Mouse (Mus musculus) spleen, postnatal 4 days (tissue): Measurements from ENCODE around the gene Tspan2.

ENCODE experiments used
- DNase-seq, 2 experiments: peaks; one replicate each; pipeline ENCODE4 v3.0.0; 2022; ENCODE audit warnings: low spot score in 2 of 2

Gene Tspan2

DNA sequence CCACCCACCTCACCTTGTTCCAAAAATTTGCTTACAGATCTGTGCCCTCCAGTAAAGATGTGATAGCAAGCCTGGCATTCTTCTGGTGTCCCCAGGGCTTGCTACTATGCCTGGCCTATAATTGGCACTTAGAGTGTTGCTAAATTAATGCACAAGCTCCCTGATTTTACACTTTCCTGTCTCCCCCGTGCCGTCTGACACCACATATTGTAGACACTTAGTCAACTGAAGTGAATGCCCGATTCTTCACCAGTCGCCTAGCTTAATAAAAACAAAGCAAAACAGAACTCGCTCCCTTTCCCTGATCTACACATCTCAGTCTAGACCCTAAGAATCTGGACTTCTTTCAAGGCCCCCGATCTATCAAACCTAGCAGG lies 405 bp upstream of the Tspan2 start:
- DNase-seq = no peak

DNA sequence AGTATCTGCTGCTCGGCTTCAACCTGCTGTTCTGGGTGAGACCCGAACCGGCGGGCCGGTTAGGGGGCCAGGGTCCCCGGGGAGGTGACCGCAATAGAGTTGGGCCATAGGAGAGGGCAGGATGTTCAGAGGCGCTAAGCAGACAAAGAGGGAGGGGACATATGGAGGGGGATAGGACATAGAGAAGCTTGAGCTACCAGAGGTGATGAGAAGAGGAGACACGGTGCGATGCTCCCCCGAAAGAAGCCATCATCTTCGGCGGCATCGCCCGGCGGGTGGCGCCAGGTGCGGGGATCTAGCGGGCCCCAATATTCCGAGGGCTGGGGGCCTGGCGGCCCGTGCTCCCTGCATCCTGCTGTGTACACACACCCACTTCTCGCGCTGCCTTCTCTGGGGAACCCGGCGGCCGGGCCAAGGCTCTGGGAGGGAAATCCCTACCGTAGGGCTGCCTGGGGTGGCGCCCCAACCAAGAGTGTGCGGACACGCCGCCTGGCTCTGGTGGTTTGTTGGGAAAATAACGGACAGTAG lies 766 bp downstream of the Tspan2 start:
- DNase-seq = peak in 1 of 2 experiments; percentile 74

DNA sequence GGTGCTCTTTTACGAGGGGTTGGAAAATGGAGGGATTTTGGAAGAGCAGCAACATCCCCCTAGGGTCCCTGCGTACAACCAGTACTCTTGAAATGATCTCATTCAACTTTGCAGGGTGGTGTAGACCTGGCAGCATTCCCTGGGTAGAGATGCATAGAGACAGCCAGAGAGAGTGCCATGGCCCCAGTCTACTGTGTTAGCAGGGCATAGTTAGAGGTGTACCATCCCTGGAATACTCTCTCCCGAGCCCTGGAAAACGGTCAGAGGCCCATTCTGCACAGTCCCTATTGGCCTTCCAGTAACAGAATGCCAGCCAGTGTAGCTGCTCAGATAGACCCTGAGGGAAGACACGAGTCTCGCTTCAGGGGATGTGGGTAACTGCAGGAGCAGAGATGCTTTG lies 1.3 kb downstream of the Tspan2 start:
- DNase-seq = no peak

DNA sequence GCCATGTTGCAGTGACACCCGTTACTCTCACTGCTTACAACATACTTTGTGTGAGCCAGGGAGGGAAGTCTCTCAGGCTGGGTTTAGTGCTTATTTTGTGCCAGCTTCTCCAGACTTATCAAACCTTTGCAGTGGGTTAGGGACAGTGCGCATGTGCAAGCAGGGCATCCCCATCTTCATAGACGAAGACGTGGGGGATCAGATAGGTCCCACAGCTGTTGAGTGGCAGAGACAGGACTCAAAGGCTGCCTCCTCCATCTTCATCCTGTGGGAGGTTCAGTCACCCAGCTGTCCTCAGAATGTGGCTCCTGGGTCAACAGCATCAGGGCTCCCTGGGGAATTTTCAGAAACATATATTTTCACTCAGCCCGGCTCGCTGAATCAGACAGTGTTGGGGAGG lies 2.1 kb downstream of the Tspan2 start:
- no peak for DNase-seq

DNA sequence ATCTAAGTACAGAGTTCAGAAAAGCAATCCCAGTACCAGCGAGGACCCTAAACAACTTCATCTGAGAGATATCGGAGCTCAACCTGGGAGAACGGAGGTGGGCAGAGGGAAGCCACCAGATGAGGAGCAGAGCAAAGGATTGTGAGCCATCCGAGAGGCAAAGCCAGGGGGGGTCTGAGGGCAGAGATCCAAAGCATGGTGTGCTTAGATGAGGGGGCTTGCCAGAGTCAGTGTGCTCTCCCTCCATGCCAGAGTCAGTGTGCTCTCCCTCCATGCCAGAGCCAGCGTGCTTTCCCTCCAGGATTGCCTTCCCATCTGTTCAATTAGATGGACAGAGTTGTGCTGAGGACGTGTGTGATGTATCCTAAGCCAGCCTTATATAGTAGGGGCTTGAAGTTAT lies 2.8 kb downstream of the Tspan2 start:
- no peak for DNase-seq

DNA sequence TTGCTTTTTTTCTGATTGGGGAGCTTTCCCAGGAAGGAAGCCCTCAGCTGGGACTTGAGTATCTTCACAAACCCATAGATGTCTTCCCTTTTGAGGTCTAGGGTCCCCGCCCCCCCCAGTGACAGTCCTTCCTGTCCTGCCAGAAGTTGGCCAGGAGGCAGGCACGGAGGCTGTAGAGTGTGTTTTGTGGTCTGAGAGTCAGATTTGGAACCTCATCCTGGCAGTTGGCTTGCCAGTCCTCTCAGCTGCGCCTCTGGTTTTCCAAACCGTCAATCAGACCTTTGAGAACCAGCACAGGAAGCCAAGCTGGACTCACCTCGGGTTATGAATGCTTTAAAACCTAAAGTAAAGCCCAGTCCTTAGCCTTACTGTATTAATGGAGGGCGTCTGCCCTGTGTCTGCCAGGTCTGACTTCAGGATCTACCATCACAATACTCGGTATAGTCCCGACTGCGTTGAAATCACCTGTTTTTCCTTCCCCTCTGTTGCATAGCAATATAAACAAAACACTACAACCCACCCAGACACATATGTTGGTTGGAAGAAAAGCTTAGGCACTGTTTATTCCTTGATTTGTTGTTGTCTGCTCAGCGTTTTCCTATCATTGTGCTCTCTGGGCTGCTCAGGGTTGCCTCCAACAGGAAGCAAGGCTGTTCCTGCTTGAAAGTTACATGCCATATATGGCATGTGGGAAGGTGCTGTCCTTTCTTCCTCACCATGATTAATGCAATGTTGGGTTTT lies 4.0 kb downstream of the Tspan2 start:
- DNase-seq = no peak

DNA sequence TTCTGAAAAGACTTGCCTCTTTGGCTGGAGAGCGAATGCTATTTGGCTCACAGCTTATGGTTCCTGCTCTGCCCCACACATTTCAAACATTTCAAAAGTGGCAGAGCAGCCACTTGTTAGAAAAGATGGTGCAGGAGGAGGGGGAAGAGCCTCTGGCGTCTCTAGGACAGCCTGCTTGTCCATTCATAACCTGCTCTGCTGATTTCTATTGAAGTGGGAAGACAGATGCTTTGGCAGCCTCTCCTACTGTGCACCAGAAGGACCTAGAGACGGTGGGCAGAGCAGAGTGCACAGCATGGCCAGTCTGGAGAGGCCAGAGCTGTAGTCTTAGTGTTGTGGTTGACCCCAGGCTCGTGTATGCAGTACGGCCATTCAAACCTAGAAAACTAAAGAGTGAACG lies 4.6 kb downstream of the Tspan2 start:
- DNase-seq = no peak

DNA sequence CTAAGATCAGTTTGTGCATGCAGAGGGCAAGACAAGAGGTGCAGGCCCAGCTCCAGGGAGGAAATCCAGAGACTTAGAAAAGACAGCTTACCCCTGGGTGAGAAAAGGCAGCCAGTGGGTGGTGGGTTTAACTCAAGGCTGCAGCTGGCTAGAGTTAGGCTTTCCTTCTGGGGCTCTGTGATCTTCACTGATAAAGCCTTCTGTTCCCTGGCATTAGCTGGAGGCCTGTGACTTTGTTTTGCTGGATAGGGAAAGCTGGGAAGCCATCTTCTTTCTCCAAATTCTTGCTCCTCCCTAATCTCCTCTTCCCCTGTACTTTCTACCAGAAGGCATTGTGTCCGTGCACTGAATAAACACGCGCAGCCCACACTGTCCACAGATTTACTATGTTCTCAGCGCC lies 8.4 kb downstream of the Tspan2 start:
- no peak for DNase-seq

DNA sequence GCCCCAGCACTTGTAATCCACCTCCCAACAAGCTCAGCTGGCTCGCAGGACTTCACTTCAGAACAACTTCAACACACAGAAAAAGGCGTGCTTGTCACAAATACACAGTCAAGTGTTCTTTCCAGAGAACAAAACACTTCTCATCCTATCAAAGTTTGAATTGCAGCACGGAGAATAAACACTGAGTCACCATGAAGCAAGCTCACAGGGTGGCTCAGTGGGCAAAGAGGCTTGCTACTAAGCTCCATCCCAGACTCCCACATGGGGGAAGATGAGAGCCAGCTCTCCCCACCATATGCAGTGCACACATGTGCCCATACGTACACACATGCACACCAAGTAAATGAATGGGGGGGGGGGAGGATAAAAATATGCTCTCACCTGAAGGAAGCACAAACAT lies 8.9 kb downstream of the Tspan2 start:
- no peak for DNase-seq

DNA sequence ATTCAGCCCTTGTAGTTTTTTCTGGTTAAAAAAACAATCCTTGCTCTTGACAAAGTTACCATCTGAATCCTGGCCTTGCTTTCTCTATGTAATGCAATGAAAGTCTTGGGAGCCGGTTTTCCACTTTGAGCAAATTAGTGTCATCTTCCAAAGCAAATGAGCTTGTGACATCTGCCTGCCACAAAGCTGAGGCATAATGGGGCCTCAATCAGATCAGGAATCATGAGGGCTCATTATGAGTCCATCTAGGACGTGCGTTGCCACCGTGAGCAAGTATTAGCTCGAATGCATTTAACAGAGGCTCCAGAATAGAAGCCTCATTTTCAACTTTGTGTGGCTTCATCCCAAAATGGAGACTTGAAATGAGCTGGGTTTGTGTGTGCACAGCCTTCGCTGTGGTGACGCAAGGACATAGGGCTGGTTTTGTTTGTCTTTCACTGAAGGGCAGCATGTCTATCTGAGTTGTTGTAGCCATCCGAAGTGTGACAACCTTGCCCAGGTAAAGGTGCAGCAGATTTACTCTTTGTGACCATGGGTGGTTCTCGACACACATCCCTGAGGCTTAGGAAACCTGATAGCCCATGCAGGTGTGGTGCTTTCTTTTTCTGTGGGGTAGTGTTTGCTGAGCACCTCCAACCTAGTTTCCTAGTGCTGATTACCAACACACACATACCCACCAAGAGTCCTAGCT lies 9.6 kb downstream of the Tspan2 start:
- DNase-seq = no peak

DNA sequence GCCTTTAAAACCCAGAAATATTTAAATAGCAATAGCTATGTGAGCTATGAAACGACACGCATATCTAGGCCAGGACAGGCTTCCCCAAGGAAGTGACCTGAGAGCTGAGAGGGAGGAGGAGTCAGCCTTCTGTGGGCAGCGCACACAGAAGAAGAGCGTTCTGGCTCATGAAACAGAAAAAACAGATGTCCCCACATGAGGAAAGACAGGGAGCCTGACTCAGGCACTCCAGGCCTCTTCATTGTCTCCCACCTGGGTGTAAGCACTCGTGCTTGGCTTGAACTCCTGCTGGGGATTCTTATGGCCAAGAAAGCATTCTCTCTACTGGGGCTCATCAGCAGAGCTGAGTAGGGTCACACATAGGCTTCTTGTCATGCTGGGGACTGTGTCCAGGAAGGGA lies 10.3 kb downstream of the Tspan2 start:
- no peak for DNase-seq

DNA sequence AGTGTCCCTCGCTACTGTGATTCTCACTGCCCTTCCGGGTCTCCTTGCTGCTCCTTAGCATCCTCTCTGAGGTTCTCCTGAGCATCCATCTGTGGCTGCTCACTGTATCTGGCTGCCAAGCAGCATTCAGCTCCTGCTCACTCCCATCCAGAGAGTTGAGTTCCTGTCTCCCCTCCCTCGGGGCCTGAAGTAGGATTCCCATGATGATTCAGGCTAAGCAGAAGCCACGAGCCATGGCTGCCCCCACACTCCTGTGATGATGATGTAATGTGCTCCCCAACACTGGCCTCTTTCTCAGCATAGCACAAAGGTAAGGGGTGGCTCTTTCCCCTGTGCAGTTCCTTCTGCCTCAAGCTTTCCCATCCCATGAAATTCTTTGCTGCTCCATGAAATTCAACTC lies 11.8 kb downstream of the Tspan2 start:
- no peak for DNase-seq

DNA sequence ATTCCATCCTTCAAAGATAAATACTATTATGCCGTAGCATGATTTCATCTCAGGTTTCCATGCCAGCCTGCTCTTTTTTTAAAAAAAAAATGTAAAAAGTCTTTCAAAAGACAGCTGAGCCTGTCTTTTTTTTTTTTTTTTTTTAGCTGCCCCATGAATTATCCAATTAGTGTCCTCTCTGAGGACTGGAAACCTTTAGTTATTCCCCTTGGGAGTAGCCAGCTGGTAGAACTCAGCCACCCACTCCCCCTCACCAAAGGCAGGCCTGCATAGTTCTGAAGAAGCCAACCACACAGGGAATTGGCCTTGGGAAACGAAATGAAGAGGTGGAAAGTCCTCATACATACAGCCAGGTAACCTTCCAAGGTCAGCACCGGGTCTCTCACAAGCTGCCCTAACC lies 13.7 kb downstream of the Tspan2 start:
- no peak for DNase-seq

DNA sequence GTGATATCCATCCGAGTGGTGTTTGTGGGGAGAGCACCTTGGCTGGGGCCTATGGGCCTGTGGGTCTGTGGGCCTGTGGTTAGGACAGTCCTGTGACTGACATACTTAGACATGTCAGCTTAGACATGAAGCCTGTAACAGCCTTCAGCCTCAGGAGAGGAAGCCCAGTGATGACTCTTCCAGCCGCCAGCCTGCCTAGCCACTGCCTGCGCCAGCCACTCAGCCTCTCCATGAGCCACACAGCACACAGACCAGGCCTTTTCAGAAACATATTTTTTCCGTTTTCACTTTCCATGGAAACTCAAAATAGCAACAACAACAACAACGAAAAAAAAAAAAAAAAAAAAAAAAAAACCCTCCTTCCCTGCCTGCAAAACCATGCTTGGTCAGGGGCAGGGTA lies 14.4 kb downstream of the Tspan2 start:
- DNase-seq = no peak

DNA sequence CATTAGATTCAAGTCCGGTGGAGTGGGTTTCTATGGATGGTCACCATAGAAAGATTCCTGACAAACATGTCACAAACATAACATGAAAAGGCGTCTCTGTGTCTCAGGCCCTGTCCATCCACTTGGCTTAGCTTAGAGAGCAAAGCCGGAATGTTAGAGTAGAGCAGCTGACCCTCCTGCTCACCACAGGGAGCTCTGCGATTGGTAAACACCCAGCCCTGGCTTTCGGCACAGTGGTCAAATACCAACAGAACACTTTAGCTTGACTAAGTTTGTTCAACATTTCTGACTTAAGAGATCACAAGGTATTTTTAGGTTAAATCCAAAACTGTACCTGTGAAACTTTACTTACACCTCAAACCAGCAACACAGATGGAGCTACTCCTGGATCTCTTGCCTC lies 16.8 kb downstream of the Tspan2 start:
- no peak for DNase-seq

DNA sequence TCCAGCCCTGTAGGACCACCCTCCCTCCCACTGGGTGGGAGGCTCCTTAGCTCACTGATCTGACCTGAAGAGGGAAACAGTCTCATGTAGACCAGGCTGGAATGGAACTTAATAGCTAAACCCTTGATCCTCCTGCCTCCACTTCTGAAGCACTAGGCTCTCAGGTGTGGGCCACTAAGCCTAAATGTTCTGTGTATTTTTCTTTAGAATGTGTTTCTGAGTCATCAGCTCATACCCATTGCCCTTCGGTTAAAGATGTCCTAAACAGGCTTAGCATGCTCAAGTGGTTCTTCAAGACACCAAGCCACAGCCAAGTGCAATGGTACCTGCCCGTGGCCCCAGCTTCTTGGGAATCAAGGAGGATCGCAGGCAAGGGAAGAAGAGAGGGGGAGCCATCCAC lies 17.2 kb downstream of the Tspan2 start:
- no peak for DNase-seq

DNA sequence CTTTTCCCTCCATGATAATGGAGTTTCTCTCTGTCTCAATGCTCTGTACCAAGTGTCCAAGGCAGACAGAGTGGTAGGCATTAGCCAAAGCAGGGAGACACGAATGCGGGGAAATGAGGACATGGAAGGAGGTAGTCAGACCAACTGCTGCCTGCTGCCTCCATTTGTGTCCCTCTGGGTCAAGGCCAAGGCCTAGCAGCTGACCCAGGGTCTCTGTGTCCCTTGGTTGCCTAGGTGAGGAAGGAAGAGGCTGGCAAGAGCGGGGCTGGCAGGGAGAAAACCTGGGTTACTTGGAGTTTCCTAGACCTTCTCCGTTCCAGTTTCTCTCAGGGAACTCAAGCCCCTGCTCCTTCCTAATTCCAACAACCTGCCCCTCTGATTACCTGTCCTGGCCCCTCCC lies 17.7 kb downstream of the Tspan2 start:
- no peak for DNase-seq

DNA sequence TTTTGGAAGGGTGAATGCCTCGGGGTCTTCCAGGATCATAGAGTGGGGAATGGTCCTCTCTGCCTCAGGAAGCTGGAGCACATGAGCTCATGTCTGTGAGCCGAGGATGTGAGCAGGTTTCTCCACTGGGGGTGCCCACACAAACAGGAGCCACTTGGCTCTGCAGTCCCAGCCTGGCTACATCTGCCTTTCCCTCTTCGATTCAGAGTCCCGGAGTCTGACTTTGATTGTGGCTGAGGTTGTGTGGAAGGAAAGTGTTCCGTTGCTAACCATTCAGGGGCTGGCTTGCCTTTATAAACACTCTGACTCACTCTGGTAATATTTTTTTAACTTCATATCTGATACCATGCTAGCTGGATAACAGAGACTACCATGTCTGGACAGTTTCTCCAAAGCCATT lies 18.1 kb downstream of the Tspan2 start:
- DNase-seq = no peak

DNA sequence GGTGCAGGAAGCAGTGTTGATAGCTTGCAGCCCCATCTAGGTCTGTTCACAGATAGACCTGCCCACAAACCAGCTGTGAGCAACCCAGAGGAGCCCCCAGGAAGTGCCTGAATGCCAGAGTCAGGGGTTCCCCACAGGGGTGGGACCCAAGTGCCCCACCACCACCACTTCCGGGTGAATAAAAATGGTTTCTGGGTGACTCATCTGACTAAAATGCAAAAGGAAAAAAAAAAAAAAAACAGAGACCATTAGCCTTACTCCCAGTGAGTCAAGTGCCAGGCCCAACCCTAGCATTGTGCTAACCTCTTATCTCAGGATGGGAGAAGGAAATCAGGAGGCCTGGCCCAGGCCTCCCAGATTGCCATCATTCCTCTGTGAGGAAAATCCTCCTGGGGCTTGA lies 21.5 kb downstream of the Tspan2 start:
- peak in 1 of 2 experiments; percentile 25 for DNase-seq

DNA sequence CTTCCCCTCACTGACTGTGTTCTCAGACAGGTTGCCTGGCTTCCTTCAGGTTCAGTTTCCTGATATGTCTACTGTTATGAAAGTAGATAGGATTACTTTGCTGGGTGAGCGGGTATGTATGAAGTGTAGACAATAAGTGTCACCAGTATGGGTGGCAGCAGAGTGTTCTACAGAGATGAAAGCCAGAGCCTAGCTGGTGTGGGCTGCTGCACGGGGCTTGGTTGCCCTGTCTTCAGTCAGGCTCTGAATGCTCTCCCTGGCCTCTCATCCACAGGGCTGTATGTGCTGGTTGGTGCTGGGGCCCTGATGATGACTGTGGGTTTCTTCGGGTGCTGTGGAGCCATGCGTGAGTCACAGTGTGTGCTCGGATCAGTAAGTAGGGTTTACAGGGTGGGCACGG lies 22.7 kb downstream of the Tspan2 start:
- DNase-seq = no peak

DNA sequence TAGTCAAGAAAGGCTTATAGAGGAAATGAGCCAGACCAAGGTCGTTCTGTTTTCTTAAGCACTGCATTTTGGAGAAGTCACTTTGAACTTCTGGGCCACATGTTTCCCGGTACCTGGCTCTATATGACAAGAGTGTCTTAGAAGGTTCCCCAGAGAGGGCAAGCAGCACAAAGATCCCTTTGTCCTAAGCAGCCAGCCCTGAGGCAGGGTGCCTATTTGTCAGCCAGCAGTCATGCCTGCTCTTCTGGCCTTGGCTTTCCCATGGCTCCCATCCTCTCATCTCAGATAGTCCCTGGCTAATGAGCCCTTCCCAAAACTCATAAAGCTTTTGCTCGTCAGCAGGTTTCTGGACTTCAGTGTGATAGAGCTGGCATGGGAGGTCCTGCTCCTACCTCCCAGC lies 25.9 kb downstream of the Tspan2 start:
- no peak for DNase-seq

DNA sequence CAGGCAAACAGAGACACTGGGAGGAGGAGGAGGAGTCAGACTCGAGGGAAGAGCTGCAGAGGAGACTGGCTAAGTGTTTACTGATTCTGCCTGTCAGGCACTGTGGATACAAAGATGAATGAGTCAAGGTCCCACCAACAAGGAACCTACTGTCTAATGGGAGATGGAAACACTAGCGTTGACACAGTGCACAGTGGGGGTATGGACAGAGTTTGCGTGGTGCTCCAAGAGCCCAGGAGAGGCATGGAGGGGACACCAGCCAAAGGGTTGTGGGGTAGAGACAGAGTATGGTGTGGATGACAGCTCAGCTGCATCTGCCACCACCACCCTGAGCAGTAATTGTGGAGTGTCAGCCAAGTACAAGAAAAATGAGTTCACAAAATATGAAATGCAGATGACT lies 28.1 kb downstream of the Tspan2 start:
- no peak for DNase-seq

DNA sequence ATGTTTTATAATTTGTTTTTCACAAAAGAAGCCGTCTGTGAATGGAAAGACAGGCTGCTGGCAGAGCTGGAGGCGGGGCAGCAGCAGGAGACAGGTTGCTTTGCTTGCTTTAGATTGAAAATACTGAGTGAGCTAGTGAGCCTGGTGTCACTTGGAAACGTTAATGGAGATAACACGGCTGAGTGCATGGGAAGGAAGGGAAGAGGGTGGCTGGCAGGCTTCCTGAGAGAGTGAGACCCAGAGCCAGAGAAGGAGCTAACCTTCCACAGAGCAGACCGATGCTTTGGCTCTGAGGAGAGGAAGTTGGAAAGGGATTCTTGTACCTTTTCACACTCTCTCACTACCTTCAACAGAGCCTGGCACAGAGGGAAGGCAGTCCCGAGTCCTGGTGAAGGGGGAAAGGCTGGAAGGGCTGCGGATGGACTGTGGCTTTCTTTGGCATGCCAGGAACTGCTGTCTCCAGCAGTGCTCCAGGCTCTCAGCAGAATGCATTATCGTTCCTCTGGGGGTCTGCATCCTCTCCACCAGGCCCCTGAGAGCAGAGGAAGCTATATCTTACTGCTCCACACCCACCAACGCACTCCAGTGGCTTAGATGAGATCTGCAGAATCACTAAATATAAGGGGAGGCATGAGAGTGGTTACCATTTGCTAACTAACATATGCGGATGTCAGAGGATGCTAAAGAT lies 29.5 kb downstream of the Tspan2 start:
- DNase-seq = peak in 1 of 2 experiments; percentile 46
